Comparison of ENCODE assay signal across 16 mouse cellular contexts in the genomic region with DNA sequence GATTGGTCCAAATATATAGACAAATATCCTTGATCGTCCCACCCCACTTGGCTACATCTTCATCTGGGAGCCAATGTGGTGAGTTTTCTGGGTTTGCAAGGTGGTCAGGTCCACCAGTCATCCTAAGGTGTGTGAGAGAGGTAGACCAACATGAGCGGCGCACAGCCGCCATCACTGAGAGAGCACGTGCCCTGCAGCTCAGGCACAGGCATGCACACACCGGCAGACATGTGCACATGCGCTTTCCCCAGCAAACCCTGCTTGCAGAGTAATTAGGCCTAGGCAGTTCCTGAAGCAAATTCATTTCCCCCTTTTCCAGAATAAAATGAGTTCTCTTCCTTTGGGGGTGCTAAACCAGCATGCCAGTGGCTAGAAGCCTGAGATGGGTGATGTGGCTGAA. TPM values are rescaled to one million over a fixed set of nuclear protein-coding genes. Genes with fewer than 3 reads are reported as not detected.
DNase-seq lines count a peak whose midpoint lies in the region; ATAC-seq and TF ChIP-seq lines count a peak whose summit lies in the region.
"Had no signal": no experiment of that assay in that cellular context is flagged by ENCODE, and none has a peak within 500 bp of the region (broad histone marks: within the 10 kb centered on the region; RNA-seq: fewer than 3 reads in every experiment).

No protein-coding gene starts in this region.

- H3K27me3 ChIP-seq in forebrain, embryonic 14.5 days (replicated peaks; ENCODE audit: control insufficient read depth, insufficient read depth, low read length) = peaks cover 8% of the 10 kb centered on the region; the same call in 1 of the 2 replicates
- peaks cover 49% of the 10 kb centered on the region for H3K27me3 ChIP-seq in forebrain, embryonic 10.5 days (ENCODE audit: poor library complexity, severe bottlenecking)
- no peaks in the 10 kb centered on the region for H3K27me3 ChIP-seq in forebrain, embryonic 16.5 days (replicated peaks; ENCODE audit: control insufficient read depth, insufficient read depth, low read length)
- H3K27me3 ChIP-seq in midbrain, embryonic 15.5 days (replicated peaks) = no peaks in the 10 kb centered on the region

- no peaks in the 10 kb centered on the region for H3K9me3 ChIP-seq in forebrain, embryonic 14.5 days (replicated peaks; ENCODE audit: control insufficient read depth, low read length)
- H3K9me3 ChIP-seq in forebrain, embryonic 10.5 days = no peaks in the 10 kb centered on the region
- H3K9me3 ChIP-seq in forebrain, embryonic 16.5 days (ENCODE audit: control insufficient read depth, low read length) = no peaks in the 10 kb centered on the region
- H3K9me3 ChIP-seq in midbrain, embryonic 15.5 days = no peaks in the 10 kb centered on the region

- no peak for DNase-seq in forebrain, embryonic 14.5 days (ENCODE audit: low spot score)
- DNase-seq in forebrain, embryonic 10.5 days (ENCODE audit: extremely low spot score, low spot score) = no peak
- DNase-seq in layer of hippocampus, adult 2 months (ENCODE audit: low spot score in 2 of 2) = no peak
- DNase-seq in layer of hippocampus, postnatal 10 days (ENCODE audit: low spot score in 2 of 2) = no peak
- no peak for DNase-seq in lung, postnatal 25 days (ENCODE audit: low spot score)
- no peak for DNase-seq in right cerebral cortex, postnatal 14 days
- DNase-seq: adrenal gland, adult 8-10 months; cerebellum, adult 2 months; heart, adult 11 months; heart, postnatal 36 days; left cerebral cortex, postnatal 4 days; thymus, adult 18-20 months had no signal

- H3K4me3 ChIP-seq in forebrain, embryonic 14.5 days (ENCODE audit: low read depth, low read length) = no peak overlapping the region
- H3K4me3 ChIP-seq in forebrain, embryonic 10.5 days = no peak overlapping the region
- no peak overlapping the region for H3K4me3 ChIP-seq in layer of hippocampus, adult 2 months
- no peak overlapping the region for H3K4me3 ChIP-seq in forebrain, embryonic 16.5 days (replicated peaks; ENCODE audit: low read length)
- no peak overlapping the region for H3K4me3 ChIP-seq in midbrain, embryonic 15.5 days

- WGBS in forebrain, embryonic 14.5 days = 78% methylated on average over 7 of the region's 7 CpGs
- WGBS in forebrain, embryonic 10.5 days = 80% methylated on average over 7 of the region's 7 CpGs
- WGBS in forebrain, embryonic 16.5 days = 78% methylated on average over 7 of the region's 7 CpGs
- WGBS in midbrain, embryonic 15.5 days = 64% methylated on average over 7 of the region's 7 CpGs

- H3K36me3 ChIP-seq in forebrain, embryonic 14.5 days (ENCODE audit: control insufficient read depth, insufficient read depth, low read length) = no peaks in the 10 kb centered on the region
- no peaks in the 10 kb centered on the region for H3K36me3 ChIP-seq in forebrain, embryonic 10.5 days (replicated peaks)
- H3K36me3 ChIP-seq in forebrain, embryonic 16.5 days (ENCODE audit: control insufficient read depth, insufficient read depth) = no peaks in the 10 kb centered on the region
- H3K36me3 ChIP-seq in midbrain, embryonic 15.5 days (replicated peaks) = no peaks in the 10 kb centered on the region

- ATAC-seq in forebrain, embryonic 14.5 days = no peak
- peak; percentile 43; the same call in 1 of the 2 replicates for ATAC-seq in forebrain, embryonic 16.5 days
- ATAC-seq in midbrain, embryonic 15.5 days (replicated peaks) = peak; percentile 55; the same call in 1 of the 2 replicates

- peaks cover 27% of the 10 kb centered on the region for H3K4me1 ChIP-seq in forebrain, embryonic 14.5 days (ENCODE audit: control insufficient read depth, insufficient read depth, low read length)
- peaks cover 40% of the 10 kb centered on the region for H3K4me1 ChIP-seq in forebrain, embryonic 10.5 days
- peaks cover 35% of the 10 kb centered on the region for H3K4me1 ChIP-seq in forebrain, embryonic 16.5 days (replicated peaks; ENCODE audit: control insufficient read depth, insufficient read depth, low read length)
- peaks cover 53% of the 10 kb centered on the region for H3K4me1 ChIP-seq in midbrain, embryonic 15.5 days

- H3K4me2 ChIP-seq in forebrain, embryonic 14.5 days (ENCODE audit: low read length) = no peak overlapping the region
- no peak overlapping the region for H3K4me2 ChIP-seq in forebrain, embryonic 16.5 days (ENCODE audit: low read length)
- no peak overlapping the region for H3K4me2 ChIP-seq in midbrain, embryonic 15.5 days
- H3K4me2 ChIP-seq: liver, embryonic 11.5 days had no signal

- no peak overlapping the region for H3K9ac ChIP-seq in forebrain, embryonic 14.5 days (ENCODE audit: low read length)
- H3K9ac ChIP-seq in forebrain, embryonic 16.5 days (replicated peaks; ENCODE audit: low read depth, low read length) = no peak overlapping the region
- 0 out of 2 replicates have a peak overlapping the region, but pooled peaks have one; percentile 3 for H3K9ac ChIP-seq in midbrain, embryonic 15.5 days
- H3K9ac ChIP-seq: lung, embryonic 14.5 days had no signal

- H3K27ac ChIP-seq in forebrain, embryonic 14.5 days (ENCODE audit: low read depth, low read length) = 0 out of 2 replicates have a peak overlapping the region, but pooled peaks have one; percentile 11
- H3K27ac ChIP-seq in forebrain, embryonic 10.5 days = no peak overlapping the region
- peak overlapping the region; percentile 86 for H3K27ac ChIP-seq in layer of hippocampus, adult 2 months
- H3K27ac ChIP-seq in forebrain, embryonic 16.5 days (ENCODE audit: low read length) = peak overlapping the region; percentile 64; the same call in 1 of the 2 replicates
- H3K27ac ChIP-seq in midbrain, embryonic 15.5 days = peak overlapping the region; percentile 72

- TF ChIP-seq CTCF in layer of hippocampus, adult 2 months (conservative IDR thresholded peaks at IDR 0.05) = no peak

RNA-seq across cellular contexts. Expression of gene Rpa1, which starts 55.8 kb away (rescaled TPM):
- polyA plus RNA-seq in forebrain, embryonic 14.5 days (2014; fragmentation: Nextera tagmentation; extraction: Ambion mirVana) = 64.5 and 74.2 TPM in 2 replicates
- polyA plus RNA-seq in forebrain, embryonic 10.5 days (2016; fragmentation: Nextera tagmentation; extraction: Ambion mirVana) = 194 and 213 TPM in 2 replicates
- 10 to 100 TPM; 64.1 to 67.0 TPM for total RNA-seq in layer of hippocampus, adult 2 months (2021)
- total RNA-seq in layer of hippocampus, postnatal 10 days (2021) = 10 to 100 TPM; 55.2 to 61.9 TPM
- polyA plus RNA-seq in forebrain, embryonic 16.5 days (2015; fragmentation: Nextera tagmentation; extraction: Ambion mirVana) = 67.1 and 71.5 TPM in 2 replicates
- polyA plus RNA-seq in midbrain, embryonic 15.5 days (2015; fragmentation: Nextera tagmentation; extraction: Ambion mirVana) = 49.1 and 49.6 TPM in 2 replicates

RNA-seq across cellular contexts. Expression of gene Smyd4, which starts 56.0 kb away (rescaled TPM):
- polyA plus RNA-seq in forebrain, embryonic 14.5 days (2014; fragmentation: Nextera tagmentation; extraction: Ambion mirVana) = 10.7 and 12.1 TPM in 2 replicates
- 18.5 and 20.4 TPM in 2 replicates for polyA plus RNA-seq in forebrain, embryonic 10.5 days (2016; fragmentation: Nextera tagmentation; extraction: Ambion mirVana)
- 10 to 100 TPM; 14.9 to 16.7 TPM for total RNA-seq in layer of hippocampus, adult 2 months (2021)
- total RNA-seq in layer of hippocampus, postnatal 10 days (2021) = 10 to 100 TPM; 13.2 to 13.7 TPM
- 15.0 and 19.0 TPM in 2 replicates for polyA plus RNA-seq in forebrain, embryonic 16.5 days (2015; fragmentation: Nextera tagmentation; extraction: Ambion mirVana)
- 16.8 and 17.2 TPM in 2 replicates for polyA plus RNA-seq in midbrain, embryonic 15.5 days (2015; fragmentation: Nextera tagmentation; extraction: Ambion mirVana)
